Mouse (Mus musculus) liver, adult 2 months (tissue): ENCODE results near the gene Ubald1.

ENCODE experiments used
- CTCF ChIP-seq: fragments of 200-500 bp; IDR thresholded peaks from 2 replicates; pipeline ENCODE4 v1.5.1; 2011; ENCODE audit warnings: low read depth, low read length, control low read depth
- POLR2A ChIP-seq: fragments of 200-500 bp; IDR thresholded peaks from 2 replicates; pipeline ENCODE4 v1.6.1; 2011; ENCODE audit warnings: low read length, control low read depth; ENCODE audit not compliant: insufficient read depth; ENCODE audit errors: extremely low read depth

DNA sequence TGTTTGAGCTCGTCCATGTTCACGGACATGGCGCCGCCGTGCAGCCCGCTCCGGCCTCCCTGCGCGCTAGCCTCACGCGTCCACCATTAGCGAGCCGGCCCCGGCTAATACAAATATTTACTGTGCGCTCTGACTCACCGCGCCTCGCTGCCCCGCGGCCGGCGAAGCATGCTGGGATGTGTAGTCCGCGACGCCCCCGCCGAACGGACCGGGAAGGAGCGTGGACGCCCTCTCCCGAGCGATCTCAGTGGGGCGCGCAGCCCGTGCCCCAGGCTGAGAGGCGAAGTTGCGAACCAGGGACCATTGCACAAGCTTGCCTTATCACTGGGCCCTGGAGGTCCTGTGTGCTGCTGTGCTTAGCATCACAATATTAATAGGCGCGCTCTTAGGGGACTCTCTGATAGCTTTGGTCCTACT is 399 bp downstream of the Ubald1 start:
- TF ChIP-seq CTCF (peak; percentile 38; the same call in 1 of the 2 replicates), POLR2A (peak; percentile 97)
